In genomic region chr4:134417111-134417510, GRCm38 (mm10) we compare ENCODE assay signal across 17 mouse cellular contexts. TPM values are rescaled to one million over a fixed set of nuclear protein-coding genes. Genes with fewer than 3 reads are reported as not detected.
A peak's percentile ranks its signal among the peaks of the same experiment; 100 is the strongest.
DNase-seq lines count a peak whose midpoint lies in the region; ATAC-seq and TF ChIP-seq lines count a peak whose summit lies in the region.
"Had no signal": no experiment of that assay in that cellular context is flagged by ENCODE, and none has a peak within 500 bp of the region (broad histone marks: within the 10 kb centered on the region; RNA-seq: fewer than 3 reads in every experiment).

No protein-coding gene starts in this region.

- TF ChIP-seq CTCF in heart, adult 2 months (IDR thresholded peaks at IDR 0.05): no peak
- TF ChIP-seq CTCF in midbrain, postnatal 0 days (IDR thresholded peaks at IDR 0.05): no peak
- no peak for TF ChIP-seq CTCF in cortical plate, adult 2 months (IDR thresholded peaks at IDR 0.05; ENCODE audit: extremely low read depth, insufficient read depth, low read length)

- no peaks in the 10 kb centered on the region for H3K9me3 ChIP-seq in heart, embryonic 10.5 days
- H3K9me3 ChIP-seq in midbrain, embryonic 10.5 days (replicated peaks): no peaks in the 10 kb centered on the region
- H3K9me3 ChIP-seq in midbrain, postnatal 0 days (ENCODE audit: low read length): no peaks in the 10 kb centered on the region
- H3K9me3 ChIP-seq in midbrain, embryonic 15.5 days: no peaks in the 10 kb centered on the region
- H3K9me3 ChIP-seq: embryonic facial prominence, embryonic 13.5 days; forebrain, embryonic 10.5 days; liver, embryonic 15.5 days; stomach, embryonic 15.5 days had no signal

- no peak for TF ChIP-seq POLR2A in heart, adult 2 months (IDR thresholded peaks at IDR 0.05; ENCODE audit: insufficient read depth, low read depth, low read length)
- TF ChIP-seq POLR2A in cortical plate, adult 2 months (IDR thresholded peaks at IDR 0.05; ENCODE audit: extremely low read depth, insufficient read depth, low read length): no peak

- TF ChIP-seq EP300 in heart, adult 2 months (IDR thresholded peaks at IDR 0.05; ENCODE audit: insufficient read depth, low read depth, low read length): no peak

- ATAC-seq in midbrain, postnatal 0 days (ENCODE audit: low FRiP score): no peak
- ATAC-seq in midbrain, embryonic 15.5 days (replicated peaks): no peak

- no peaks in the 10 kb centered on the region for H3K79me2 ChIP-seq in heart, adult 2 months (replicated peaks; ENCODE audit: control insufficient read depth, insufficient read depth, low read length)

- peaks cover 29% of the 10 kb centered on the region for H3K4me1 ChIP-seq in heart, embryonic 10.5 days
- H3K4me1 ChIP-seq in heart, adult 2 months (ENCODE audit: control insufficient read depth, insufficient read depth, low read length): no peaks in the 10 kb centered on the region
- H3K4me1 ChIP-seq in midbrain, embryonic 10.5 days: peaks cover 2% of the 10 kb centered on the region; the same call in 1 of the 2 replicates
- H3K4me1 ChIP-seq in midbrain, postnatal 0 days (ENCODE audit: insufficient read depth, low read length): no peaks in the 10 kb centered on the region
- H3K4me1 ChIP-seq in cortical plate, adult 2 months (ENCODE audit: control insufficient read depth, insufficient read depth, low read length): peaks cover 8% of the 10 kb centered on the region; the same call in 1 of the 2 replicates
- peaks cover 8% of the 10 kb centered on the region for H3K4me1 ChIP-seq in midbrain, embryonic 15.5 days
- H3K4me1 ChIP-seq: liver, embryonic 15.5 days; stomach, embryonic 15.5 days had no signal

- no peak overlapping the region for H3K4me3 ChIP-seq in heart, embryonic 10.5 days
- H3K4me3 ChIP-seq in heart, adult 2 months: no peak overlapping the region
- no peak overlapping the region for H3K4me3 ChIP-seq in midbrain, embryonic 10.5 days
- no peak overlapping the region for H3K4me3 ChIP-seq in midbrain, postnatal 0 days (ENCODE audit: low read depth, low read length)
- no peak overlapping the region for H3K4me3 ChIP-seq in cortical plate, adult 2 months (ENCODE audit: insufficient read depth, low read length)
- H3K4me3 ChIP-seq in midbrain, embryonic 15.5 days: no peak overlapping the region
- H3K4me3 ChIP-seq: embryonic facial prominence, embryonic 13.5 days; forebrain, embryonic 10.5 days; liver, embryonic 15.5 days; stomach, embryonic 15.5 days had no signal

- H3K27me3 ChIP-seq in heart, embryonic 10.5 days (ENCODE audit: insufficient read depth, poor library complexity, severe bottlenecking): no peaks in the 10 kb centered on the region; the same call in 1 of the 2 replicates
- H3K27me3 ChIP-seq in heart, adult 2 months (ENCODE audit: control insufficient read depth, insufficient read depth, low read length): no peaks in the 10 kb centered on the region
- H3K27me3 ChIP-seq in midbrain, embryonic 10.5 days (ENCODE audit: low read depth, poor library complexity, severe bottlenecking): no peaks in the 10 kb centered on the region
- H3K27me3 ChIP-seq in midbrain, postnatal 0 days (ENCODE audit: insufficient read depth, low read length): no peaks in the 10 kb centered on the region
- H3K27me3 ChIP-seq in midbrain, embryonic 15.5 days (replicated peaks): no peaks in the 10 kb centered on the region
- H3K27me3 ChIP-seq: embryonic facial prominence, embryonic 13.5 days; liver, embryonic 15.5 days; stomach, embryonic 15.5 days had no signal

- 55% methylated on average over 7 of the region's 7 CpGs for WGBS in heart, embryonic 10.5 days
- 75% methylated on average over 7 of the region's 7 CpGs for WGBS in heart, adult 2 months
- WGBS in midbrain, embryonic 10.5 days: 71% methylated on average over 7 of the region's 7 CpGs
- WGBS in midbrain, postnatal 0 days: 61% methylated on average over 7 of the region's 7 CpGs
- 68% methylated on average over 7 of the region's 7 CpGs for WGBS in midbrain, embryonic 15.5 days

- DNase-seq in heart, embryonic 10.5 days (ENCODE audit: low spot score): no peak
- DNase-seq in heart, adult 2 months: no peak
- DNase-seq in midbrain, embryonic 10.5 days (ENCODE audit: low spot score): no peak
- no peak for DNase-seq in midbrain, postnatal 0 days (ENCODE audit: low spot score)
- no peak for DNase-seq in left cerebral cortex, adult 9 months (ENCODE audit: low spot score in 2 of 2)
- no peak for DNase-seq in right cerebral cortex, adult 2 months (ENCODE audit: low spot score in 2 of 2)
- DNase-seq: cerebellum, adult 9-11 months; kidney, adult 18-20 months; kidney, postnatal 25 days; lung, postnatal 36 days; thymus, postnatal 14 days had no signal

- peak overlapping the region; percentile 60 for H3K27ac ChIP-seq in heart, embryonic 10.5 days
- no peak overlapping the region for H3K27ac ChIP-seq in heart, adult 2 months
- H3K27ac ChIP-seq in midbrain, embryonic 10.5 days (replicated peaks): 0 out of 2 replicates have a peak overlapping the region, but pooled peaks have one; percentile 49
- no peak overlapping the region for H3K27ac ChIP-seq in midbrain, postnatal 0 days (ENCODE audit: low read depth, low read length)
- H3K27ac ChIP-seq in cortical plate, adult 2 months (ENCODE audit: insufficient read depth, low read length): peak overlapping the region; percentile 85
- H3K27ac ChIP-seq in midbrain, embryonic 15.5 days: peak overlapping the region; percentile 49
- H3K27ac ChIP-seq: embryonic facial prominence, embryonic 13.5 days; forebrain, embryonic 10.5 days; liver, embryonic 15.5 days; stomach, embryonic 15.5 days had no signal

- H3K36me3 ChIP-seq in heart, embryonic 10.5 days: peaks cover 37% of the 10 kb centered on the region
- no peaks in the 10 kb centered on the region for H3K36me3 ChIP-seq in heart, adult 2 months (ENCODE audit: control insufficient read depth, insufficient read depth, low read length)
- peaks cover 21% of the 10 kb centered on the region for H3K36me3 ChIP-seq in midbrain, embryonic 10.5 days
- peaks cover 3% of the 10 kb centered on the region for H3K36me3 ChIP-seq in midbrain, postnatal 0 days (ENCODE audit: insufficient read depth, low read length)
- H3K36me3 ChIP-seq in midbrain, embryonic 15.5 days (replicated peaks): no peaks in the 10 kb centered on the region

- intact Hi-C loops in heart, adult 2 months (cut with DNase I): no loop called here

- no peak overlapping the region for H3K9ac ChIP-seq in heart, adult 2 months (ENCODE audit: low read depth, low read length)
- H3K9ac ChIP-seq in midbrain, postnatal 0 days (replicated peaks; ENCODE audit: low read length, poor library complexity, severe bottlenecking): no peak overlapping the region
- H3K9ac ChIP-seq in midbrain, embryonic 15.5 days: no peak overlapping the region
- H3K9ac ChIP-seq: embryonic facial prominence, embryonic 13.5 days; liver, embryonic 15.5 days; stomach, embryonic 15.5 days had no signal

- no peak overlapping the region for H3K4me2 ChIP-seq in midbrain, postnatal 0 days (ENCODE audit: low read depth, low read length, poor library complexity, severe bottlenecking)
- no peak overlapping the region for H3K4me2 ChIP-seq in midbrain, embryonic 15.5 days
- H3K4me2 ChIP-seq: embryonic facial prominence, embryonic 13.5 days; liver, embryonic 15.5 days; stomach, embryonic 15.5 days had no signal

RNA-seq across cellular contexts. Expression of gene Pafah2, which starts 21.0 kb away (rescaled TPM):
- 8.0 and 9.6 TPM in 2 replicates for polyA plus RNA-seq in heart, embryonic 10.5 days (2016; fragmentation: Nextera tagmentation; extraction: Ambion mirVana)
- total RNA-seq in heart, adult 2 months (2021): 10 to 100 TPM in 1 of 2 experiments, 1 to 10 TPM in 1; 6.4 to 11.0 TPM
- 11.7 and 17.8 TPM in 2 replicates for polyA plus RNA-seq in heart, adult 2 months (2012; rRNA removed)
- polyA plus RNA-seq in midbrain, embryonic 10.5 days (2016; fragmentation: Nextera tagmentation; extraction: Ambion mirVana): 7.2 and 8.9 TPM in 2 replicates
- total RNA-seq in midbrain, postnatal 0 days (2014; rRNA removed): 8.3 and 11.6 TPM in 2 replicates
- 5.7 and 6.7 TPM in 2 replicates for polyA plus RNA-seq in midbrain, postnatal 0 days (2015; fragmentation: Nextera tagmentation; extraction: Ambion mirVana)
- polyA plus RNA-seq in cortical plate, adult 2 months (2012; rRNA removed): 8.9 and 9.3 TPM in 2 replicates
- polyA plus RNA-seq in midbrain, embryonic 15.5 days (2015; fragmentation: Nextera tagmentation; extraction: Ambion mirVana): 7.7 and 8.0 TPM in 2 replicates

RNA-seq across cellular contexts. Expression of gene Extl1, which starts 33.5 kb away (rescaled TPM):
- polyA plus RNA-seq in heart, embryonic 10.5 days (2016; fragmentation: Nextera tagmentation; extraction: Ambion mirVana): 1.9 and 2.8 TPM in 2 replicates
- total RNA-seq in heart, adult 2 months (2021): 10 to 100 TPM; 18.0 to 19.6 TPM
- polyA plus RNA-seq in heart, adult 2 months (2012; rRNA removed): 23.7 and 24.4 TPM in 2 replicates
- 0.23 and 0.39 TPM in 2 replicates for polyA plus RNA-seq in midbrain, embryonic 10.5 days (2016; fragmentation: Nextera tagmentation; extraction: Ambion mirVana)
- 2.1 and 2.2 TPM in 2 replicates for total RNA-seq in midbrain, postnatal 0 days (2014; rRNA removed)
- polyA plus RNA-seq in midbrain, postnatal 0 days (2015; fragmentation: Nextera tagmentation; extraction: Ambion mirVana): 0.79 and 1.2 TPM in 2 replicates
- polyA plus RNA-seq in cortical plate, adult 2 months (2012; rRNA removed): 49.2 and 52.7 TPM in 2 replicates
- 0.59 and 0.62 TPM in 2 replicates for polyA plus RNA-seq in midbrain, embryonic 15.5 days (2015; fragmentation: Nextera tagmentation; extraction: Ambion mirVana)

RNA-seq across cellular contexts. Expression of gene Stmn1, which starts 51.0 kb away (rescaled TPM):
- polyA plus RNA-seq in heart, embryonic 10.5 days (2016; fragmentation: Nextera tagmentation; extraction: Ambion mirVana): 838 and 1,170 TPM in 2 replicates
- total RNA-seq in heart, adult 2 months (2021): 10 to 100 TPM; 20.1 to 23.0 TPM
- polyA plus RNA-seq in heart, adult 2 months (2012; rRNA removed): 7.2 and 10.9 TPM in 2 replicates
- 2,607 and 3,209 TPM in 2 replicates for polyA plus RNA-seq in midbrain, embryonic 10.5 days (2016; fragmentation: Nextera tagmentation; extraction: Ambion mirVana)
- total RNA-seq in midbrain, postnatal 0 days (2014; rRNA removed): 1,269 and 1,609 TPM in 2 replicates
- polyA plus RNA-seq in midbrain, postnatal 0 days (2015; fragmentation: Nextera tagmentation; extraction: Ambion mirVana): 6,261 and 6,359 TPM in 2 replicates
- 901 and 956 TPM in 2 replicates for polyA plus RNA-seq in cortical plate, adult 2 months (2012; rRNA removed)
- 7,501 and 7,674 TPM in 2 replicates for polyA plus RNA-seq in midbrain, embryonic 15.5 days (2015; fragmentation: Nextera tagmentation; extraction: Ambion mirVana)

Comparison
In these comparisons a context has a peak if more than half of its experiments do, and no peak if none do; other contexts are left out.
1. H3K27ac ChIP-seq: peak in heart, embryonic 10.5 days (single experiment), midbrain, embryonic 10.5 days (single experiment), cortical plate, adult 2 months (single experiment) and midbrain, embryonic 15.5 days (single experiment); none in heart, adult 2 months (single experiment) and midbrain, postnatal 0 days (single experiment).
2. RNA of gene Stmn1, which starts 51.0 kb away (polyA plus RNA-seq): 7,501 to 7,674 TPM in midbrain, embryonic 15.5 days, 6,261 to 6,359 TPM in midbrain, postnatal 0 days, 2,607 to 3,209 TPM in midbrain, embryonic 10.5 days, 838 to 1,170 TPM in heart, embryonic 10.5 days and 901 to 956 TPM in cortical plate, adult 2 months; 7.2 to 10.9 TPM in heart, adult 2 months; every median in the first group is over 10 times any median in the second.